Mouse (Mus musculus) Patski (cell line): ENCODE results near the gene Usp46. TPM values are rescaled to one million over a fixed set of nuclear protein-coding genes. Genes with fewer than 3 reads are reported as not detected.

Source experiments
- ATAC-seq: fragments of 100-300 bp; one replicate; pipeline ENCODE4 v1.8.0; 2021
- CTCF ChIA-PET: fragments of 350-600 bp; sonication (Branson Sonifier 250); formaldehyde crosslinking; loops from one replicate; lab custom pipeline; 2022; ENCODE audit warnings: inconsistent platforms; lab: Charles Lee
- POLR2A ChIA-PET: fragments of 350-600 bp; sonication (Branson Sonifier 250); formaldehyde crosslinking; loops from one replicate; lab custom pipeline; 2022; ENCODE audit warnings: antibody characterized with exemption, inconsistent platforms; lab: Charles Lee
- DNase-seq: peaks from one replicate; pipeline ENCODE4 v3.0.0-alpha.2; 2011; ENCODE audit warnings: low read depth, low spot score
- H3K27me3 ChIP-seq: fragments of 371-371 bp; one replicate; pipeline ENCODE4 v1.5.1; 2021
- CTCF ChIP-seq: fragments of 100-300 bp; IDR thresholded peaks from one replicate; pipeline ENCODE4 v1.5.1; 2021
- in situ Hi-C: fragments of 300-500 bp; cut with MboI; formaldehyde crosslinking; loops from 3 replicates; pipeline ENCODE4 v1.11.1; 2018; ENCODE audit warnings: low pct_unique_long_range_greater_than_20kb, mixed read lengths
- polyA plus RNA-seq: library from polyadenylated mRNA; unstranded; gene quantifications from one replicate; pipeline ENCODE4 v1.2.3, GENCODE M21; 2021

Gene Usp46
- polyA plus RNA-seq, 1 experiment from 2014 or later = 21.0 TPM

DNA sequence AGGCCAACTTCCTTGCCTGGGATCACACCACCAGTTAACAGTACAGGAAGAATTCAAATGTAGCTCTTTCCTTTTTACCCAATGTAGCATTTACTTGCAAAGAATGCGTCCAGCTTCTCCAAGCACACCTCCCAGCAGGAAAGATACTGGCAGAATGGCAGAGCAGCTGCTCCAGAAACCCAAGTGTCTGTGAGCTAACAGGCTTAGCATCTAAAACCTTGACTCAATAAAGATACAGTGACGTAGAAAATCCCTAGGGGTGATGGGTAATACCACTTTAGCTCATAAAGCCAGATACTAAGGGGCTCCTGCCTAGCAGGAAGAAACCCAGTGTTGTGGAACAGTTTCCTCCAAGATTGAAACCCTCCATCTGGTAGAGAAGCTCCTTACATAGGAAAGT lies 32.8 kb downstream of the Usp46 start:
- no peaks in the 10 kb centered on the region for H3K27me3 ChIP-seq
- ChIA-PET CTCF (interaction anchor here (1.0 to 1.9 kb wide), 2 partner anchors 12 to 42 kb away, joined by 3 to 4 read pairs; no protein-coding TSS in a partner anchor), POLR2A (no interaction called here)
- no peak for TF ChIP-seq CTCF
- DNase-seq (no peak), ATAC-seq (no peak)
- in situ Hi-C loops = no loop called here

- POLR2A ChIA-PET = no interaction called here
- no peaks in the 10 kb centered on the region for H3K27me3 ChIP-seq
- no peak for TF ChIP-seq CTCF
- ATAC-seq = no peak
- CTCF ChIA-PET = interaction anchor here (1.1 to 1.9 kb wide), 2 partner anchors 12 to 14 kb away, joined by 3 to 4 read pairs; no protein-coding TSS in a partner anchor
- in situ Hi-C loops = no loop called here
- no peak for DNase-seq
These were observed 34.1 kb downstream of the Usp46 start for GRCm38 (mm10) chr5:74034177-74034576.

GRCm38 (mm10) chr5:74029787-74030186 lies 38.4 kb downstream of the Usp46 start:
- CTCF ChIA-PET = interaction anchor here (0.8 kb wide), 1 partner anchor 18 kb away, joined by 3 read pairs; no protein-coding TSS in a partner anchor
- peak; percentile 73 for ATAC-seq

GRCm38 (mm10) chr5:74028691-74029479 lies 39.3 kb downstream of the Usp46 start:
- no peaks in the 10 kb centered on the region for H3K27me3 ChIP-seq
- ATAC-seq (no peak), DNase-seq (no peak)
- ChIA-PET CTCF (no interaction called here), POLR2A (no interaction called here)
- no peak for TF ChIP-seq CTCF
- in situ Hi-C loops = no loop called here

More at GRCm38 (mm10) chr5:74029787-74030186, 38.4 kb downstream of the Usp46 start:
- in situ Hi-C loops = no loop called here
- no peaks in the 10 kb centered on the region for H3K27me3 ChIP-seq
- POLR2A ChIA-PET = no interaction called here
- no peak for DNase-seq
- TF ChIP-seq CTCF = no peak

DNA sequence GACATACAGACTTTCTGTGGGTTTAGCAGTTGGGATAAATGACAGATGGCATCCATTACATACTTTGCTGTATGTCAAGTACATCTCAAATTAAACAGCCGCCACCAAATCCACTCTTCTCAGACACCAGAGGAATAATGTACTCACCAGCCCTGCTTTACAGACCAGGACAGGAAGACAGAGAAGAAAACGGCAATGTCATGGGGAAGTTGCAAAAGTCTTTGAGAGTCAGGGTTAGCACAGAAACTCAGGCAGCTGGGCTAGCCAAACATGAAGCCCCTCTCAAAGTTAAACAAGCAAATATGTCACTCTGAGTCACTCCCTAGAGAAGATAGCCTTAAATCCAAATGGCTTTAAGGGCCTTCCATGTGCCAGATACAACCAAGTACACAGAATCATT lies 40.0 kb downstream of the Usp46 start:
- POLR2A ChIA-PET = no interaction called here
- in situ Hi-C loops = no loop called here
- no peak for DNase-seq
- no peak for TF ChIP-seq CTCF
- no peak for ATAC-seq
- CTCF ChIA-PET = no interaction called here
- H3K27me3 ChIP-seq = no peaks in the 10 kb centered on the region

DNA sequence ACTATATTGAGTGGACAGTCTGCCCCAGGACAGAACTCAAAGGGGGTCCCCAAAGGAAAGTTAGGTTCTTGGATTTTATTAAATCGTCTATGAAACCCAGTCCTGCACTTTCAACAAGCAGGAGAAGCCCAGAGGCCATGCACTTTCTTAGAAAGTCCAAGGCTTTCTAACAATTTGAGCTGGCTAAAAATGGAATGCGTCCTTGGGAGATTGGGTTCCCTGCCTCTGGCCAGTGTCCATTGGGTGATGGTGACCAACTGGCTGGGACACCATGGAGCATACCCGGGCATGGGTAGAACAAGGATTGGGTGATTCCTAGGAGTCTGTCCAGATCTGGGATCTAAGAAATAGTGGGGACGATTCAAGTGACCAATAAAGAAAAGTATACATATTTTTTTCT lies 47.7 kb downstream of the Usp46 start:
- ChIA-PET CTCF (interaction anchor here (1.5 kb wide), 1 partner anchor 23 kb away, joined by 4 read pairs; no protein-coding TSS in a partner anchor), POLR2A (no interaction called here)
- DNase-seq (no peak), ATAC-seq (no peak)
- no peak for TF ChIP-seq CTCF
- in situ Hi-C loops = no loop called here
- H3K27me3 ChIP-seq = no peaks in the 10 kb centered on the region

GRCm38 (mm10) chr5:74018870-74019565 lies 49.2 kb downstream of the Usp46 start:
- TF ChIP-seq CTCF = no peak
- no peak for ATAC-seq
- DNase-seq = no peak
- POLR2A ChIA-PET = interaction anchor here (0.6 to 1.1 kb wide), 2 partner anchors 21 to 25 kb away, joined by 3 to 5 read pairs; no protein-coding TSS in a partner anchor
- in situ Hi-C loops = no loop called here
- no peaks in the 10 kb centered on the region for H3K27me3 ChIP-seq
- CTCF ChIA-PET = interaction anchor here (0.9 to 1.5 kb wide), 2 partner anchors 9 to 24 kb away, joined by 4 read pairs; no protein-coding TSS in a partner anchor

GRCm38 (mm10) chr5:74017488-74017887 lies 50.7 kb downstream of the Usp46 start:
- no peak for ATAC-seq
- TF ChIP-seq CTCF = no peak
- DNase-seq = no peak
- ChIA-PET CTCF (interaction anchor here (1.0 to 1.6 kb wide), 2 partner anchors 13 to 21 kb away, joined by 3 read pairs; no protein-coding TSS in a partner anchor), POLR2A (no interaction called here)
- in situ Hi-C loops = no loop called here
- H3K27me3 ChIP-seq = no peaks in the 10 kb centered on the region

DNA sequence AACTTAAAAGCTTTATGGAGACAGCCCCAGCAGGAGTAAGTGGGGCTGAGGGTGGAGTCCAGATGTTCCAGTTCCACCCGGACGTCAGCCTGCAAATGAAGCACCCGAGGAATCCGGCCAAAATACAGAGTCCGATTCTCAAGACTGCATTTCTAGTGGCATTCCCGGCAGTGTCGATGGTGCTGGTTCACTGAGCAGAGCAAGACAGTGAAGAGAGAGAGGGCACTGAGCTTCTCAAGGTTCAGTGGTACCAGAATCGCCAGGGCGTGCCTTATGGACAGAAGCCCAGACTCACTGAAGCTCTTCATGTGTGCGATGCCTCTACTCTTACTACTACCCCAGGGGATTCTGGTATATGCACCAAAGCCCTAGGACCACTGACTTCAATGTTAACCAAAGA lies 56.6 kb downstream of the Usp46 start:
- ATAC-seq = no peak
- in situ Hi-C loops = no loop called here
- CTCF ChIA-PET = interaction anchor here (0.9 to 1.1 kb wide), 3 partner anchors 10 to 54 kb away, joined by 3 to 4 read pairs (median 3); no protein-coding TSS in a partner anchor
- POLR2A ChIA-PET = interaction anchor here (0.5 kb wide), 2 partner anchors 109 to 483 kb away, joined by 4 to 5 read pairs; no protein-coding TSS in a partner anchor
- DNase-seq = no peak
- no peaks in the 10 kb centered on the region for H3K27me3 ChIP-seq
- no peak for TF ChIP-seq CTCF

DNA sequence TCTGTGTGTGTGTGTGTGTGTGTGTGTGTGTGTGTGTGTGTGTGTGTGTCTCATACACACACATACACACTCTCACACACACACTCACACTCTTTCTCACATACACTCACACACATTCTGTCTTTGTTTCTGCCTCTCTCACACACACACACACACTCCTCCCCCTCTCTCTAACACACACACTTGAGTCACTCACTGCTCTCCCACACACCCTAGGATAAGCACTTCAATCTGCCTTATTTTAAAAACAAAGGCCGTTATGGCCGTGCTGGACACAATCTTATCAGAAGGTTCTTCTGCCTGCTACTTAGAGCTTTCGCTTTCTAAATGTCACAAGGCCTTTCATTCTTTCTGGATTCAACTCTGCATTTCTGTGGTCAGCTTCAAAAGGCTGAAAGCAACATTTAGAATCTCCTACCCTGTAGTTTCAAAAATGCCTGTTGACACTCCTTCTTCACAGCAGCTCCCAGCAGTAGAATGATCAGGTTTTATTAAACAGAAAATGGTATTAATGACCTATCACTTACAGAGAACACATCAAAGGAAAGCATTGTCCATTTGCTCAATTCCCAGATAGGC lies 60.6 kb downstream of the Usp46 start:
- CTCF ChIA-PET = interaction anchor here (1.0 to 1.6 kb wide), 2 partner anchors 14 to 32 kb away, joined by 3 to 4 read pairs; no protein-coding TSS in a partner anchor
- no peak for ATAC-seq

More for the DNA sequence above, 60.6 kb downstream of the Usp46 start:
- in situ Hi-C loops = no loop called here
- no peak for DNase-seq
- no peak for TF ChIP-seq CTCF
- POLR2A ChIA-PET = interaction anchor here (0.9 kb wide), 1 partner anchor 60 kb away, joined by 3 read pairs; no protein-coding TSS in a partner anchor
- no peaks in the 10 kb centered on the region for H3K27me3 ChIP-seq
